In the genomic region with DNA sequence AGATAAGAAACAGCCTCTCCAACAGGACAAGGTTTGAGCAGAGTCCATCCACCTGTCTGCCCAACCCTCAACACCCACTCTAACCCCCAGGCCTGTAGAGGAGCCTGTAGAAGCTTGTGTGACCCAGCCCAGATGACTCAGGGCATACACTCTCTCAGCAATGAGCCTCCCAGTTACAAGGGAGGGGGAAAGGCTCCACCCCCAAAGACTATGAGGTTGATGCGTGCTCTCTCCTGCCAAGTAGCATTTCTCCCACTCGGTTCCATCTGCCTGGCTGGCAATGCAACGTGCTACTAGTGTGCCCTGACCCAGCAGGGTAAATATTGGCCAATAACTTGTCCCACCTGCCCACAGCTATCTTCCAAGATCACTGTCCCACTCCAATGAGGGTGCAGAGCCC, we compare ENCODE assay signal across 13 mouse cellular contexts. TPM values are rescaled to one million over a fixed set of nuclear protein-coding genes. Genes with fewer than 3 reads are reported as not detected.
A peak's percentile ranks its signal among the peaks of the same experiment; 100 is the strongest.
DNase-seq lines count a peak whose midpoint lies in the region; ATAC-seq and TF ChIP-seq lines count a peak whose summit lies in the region.
"Had no signal": no experiment of that assay in that cellular context is flagged by ENCODE, and none has a peak within 500 bp of the region (broad histone marks: within the 10 kb centered on the region; RNA-seq: fewer than 3 reads in every experiment).

No protein-coding gene starts in this region.

- H3K36me3 ChIP-seq in forebrain, postnatal 0 days (ENCODE audit: insufficient read depth): no peaks in the 10 kb centered on the region
- H3K36me3 ChIP-seq in forebrain, embryonic 11.5 days (ENCODE audit: control insufficient read depth, insufficient read depth, low read length): no peaks in the 10 kb centered on the region
- H3K36me3 ChIP-seq in lung, postnatal 0 days (ENCODE audit: insufficient read depth, low read length): no peaks in the 10 kb centered on the region

- H3K27me3 ChIP-seq in forebrain, postnatal 0 days (ENCODE audit: insufficient read depth, low read length): no peaks in the 10 kb centered on the region
- no peaks in the 10 kb centered on the region for H3K27me3 ChIP-seq in forebrain, embryonic 11.5 days (ENCODE audit: control insufficient read depth, insufficient read depth, low read length)
- H3K27me3 ChIP-seq in lung, postnatal 0 days (replicated peaks; ENCODE audit: insufficient read depth, low read length): no peaks in the 10 kb centered on the region
- H3K27me3 ChIP-seq: neural tube, embryonic 12.5 days had no signal

- no peak overlapping the region for H3K27ac ChIP-seq in forebrain, postnatal 0 days (ENCODE audit: low read depth, low read length)
- no peak overlapping the region for H3K27ac ChIP-seq in forebrain, embryonic 11.5 days (ENCODE audit: low read depth, low read length)
- no peak overlapping the region for H3K27ac ChIP-seq in lung, postnatal 0 days (ENCODE audit: low read length)
- H3K27ac ChIP-seq: neural tube, embryonic 12.5 days had no signal

- TF ChIP-seq EP300 in lung, postnatal 0 days (IDR thresholded peaks at IDR 0.05): no peak

- 61% methylated on average over 3 of the region's 3 CpGs for WGBS in forebrain, postnatal 0 days
- 80% methylated on average over 3 of the region's 3 CpGs for WGBS in forebrain, embryonic 11.5 days
- WGBS in lung, postnatal 0 days: 63% methylated on average over 3 of the region's 3 CpGs

- no peaks in the 10 kb centered on the region for H3K4me1 ChIP-seq in forebrain, postnatal 0 days (ENCODE audit: insufficient read depth)
- no peaks in the 10 kb centered on the region for H3K4me1 ChIP-seq in forebrain, embryonic 11.5 days (replicated peaks; ENCODE audit: control insufficient read depth, insufficient read depth, low read length)
- peaks cover 8% of the 10 kb centered on the region; the same call in 1 of the 2 replicates for H3K4me1 ChIP-seq in lung, postnatal 0 days (ENCODE audit: insufficient read depth, low read depth, low read length)
- H3K4me1 ChIP-seq: neural tube, embryonic 12.5 days had no signal

- no peak for DNase-seq in forebrain, postnatal 0 days
- DNase-seq in forebrain, embryonic 11.5 days (ENCODE audit: low spot score): no peak
- DNase-seq in lung, postnatal 0 days (ENCODE audit: low spot score): peak; percentile 57
- no peak for DNase-seq in lung, postnatal 4 days
- peak; percentile 98 for DNase-seq in cerebellum, adult 9-10 months
- peak; percentile 41 to 46 for DNase-seq in layer of hippocampus, postnatal 36 days
- DNase-seq: gastrocnemius, postnatal 10 days; heart, postnatal 10 days; kidney, adult 2 months had no signal

- no peak overlapping the region for H3K4me3 ChIP-seq in forebrain, postnatal 0 days (ENCODE audit: low read depth, low read length)
- no peak overlapping the region for H3K4me3 ChIP-seq in forebrain, embryonic 11.5 days (ENCODE audit: low read depth, low read length)
- no peak overlapping the region for H3K4me3 ChIP-seq in lung, postnatal 0 days (ENCODE audit: low read depth, low read length)
- H3K4me3 ChIP-seq: neural tube, embryonic 12.5 days had no signal

- no peaks in the 10 kb centered on the region for H3K9me3 ChIP-seq in forebrain, postnatal 0 days (ENCODE audit: low read length)
- no peaks in the 10 kb centered on the region for H3K9me3 ChIP-seq in forebrain, embryonic 11.5 days (ENCODE audit: control insufficient read depth, low read length)
- H3K9me3 ChIP-seq in lung, postnatal 0 days (ENCODE audit: low read length): no peaks in the 10 kb centered on the region
- H3K9me3 ChIP-seq: neural tube, embryonic 12.5 days had no signal

- TF ChIP-seq CTCF in forebrain, postnatal 0 days (IDR thresholded peaks at IDR 0.05; ENCODE audit: low read depth): no peak
- TF ChIP-seq CTCF in lung, postnatal 0 days (IDR thresholded peaks at IDR 0.05): no peak

- H3K9ac ChIP-seq in forebrain, postnatal 0 days: no peak overlapping the region
- H3K9ac ChIP-seq in forebrain, embryonic 11.5 days (ENCODE audit: low read length): no peak overlapping the region
- H3K9ac ChIP-seq in lung, postnatal 0 days (replicated peaks; ENCODE audit: low read depth): no peak overlapping the region
- H3K9ac ChIP-seq: neural tube, embryonic 12.5 days had no signal

- peak; percentile 32; the same call in 1 of the 2 replicates for ATAC-seq in forebrain, postnatal 0 days
- ATAC-seq in forebrain, embryonic 11.5 days (replicated peaks; ENCODE audit: low FRiP score): no peak
- peak; percentile 57 for ATAC-seq in lung, postnatal 0 days
- no peak for ATAC-seq in inflammation-experienced regulatory T-cells, adult 6 months
- ATAC-seq in CD4-positive, CD25-positive, alpha-beta regulatory T cell, adult 4 months: no peak

- H3K4me2 ChIP-seq in forebrain, postnatal 0 days (ENCODE audit: low read depth): no peak overlapping the region
- H3K4me2 ChIP-seq in forebrain, embryonic 11.5 days (ENCODE audit: low read depth, low read length, severe bottlenecking): no peak overlapping the region
- H3K4me2 ChIP-seq in lung, postnatal 0 days (replicated peaks; ENCODE audit: low read depth, low read length): no peak overlapping the region
- H3K4me2 ChIP-seq: midbrain, embryonic 11.5 days; neural tube, embryonic 12.5 days had no signal

RNA-seq across cellular contexts. Expression of gene Il20rb, which starts 19.8 kb away (rescaled TPM):
- 0.92 and 1.1 TPM in 2 replicates for total RNA-seq in forebrain, postnatal 0 days (2014; rRNA removed)
- polyA plus RNA-seq in forebrain, postnatal 0 days (2015; fragmentation: Nextera tagmentation; extraction: Ambion mirVana): 0.77 and 1.4 TPM in 2 replicates
- 1.0 and 1.3 TPM in 2 replicates for polyA plus RNA-seq in forebrain, embryonic 11.5 days (2014; fragmentation: Nextera tagmentation; extraction: Ambion mirVana)
- polyA plus RNA-seq in lung, postnatal 0 days (2015; fragmentation: Nextera tagmentation; extraction: Ambion mirVana): 1.9 and 2.2 TPM in 2 replicates
- 1 to 10 TPM; 4.4 to 6.3 TPM for total RNA-seq in layer of hippocampus, postnatal 36 days (2021)
- polyA plus RNA-seq in inflammation-experienced regulatory T-cells, adult 6 months (2017; shearing (Covaris generic)): 1 to 10 TPM; 1.3 to 2.6 (median 1.8) TPM
- polyA plus RNA-seq in CD4-positive, CD25-positive, alpha-beta regulatory T cell, adult 4 months (2017; shearing (Covaris generic)): 1 to 10 TPM; 1.0 to 2.7 TPM

Comparison
In these comparisons a context has a peak if more than half of its experiments do, and no peak if none do; other contexts are left out.
1. ATAC-seq: peak in forebrain, postnatal 0 days (single experiment) and lung, postnatal 0 days (single experiment); none in forebrain, embryonic 11.5 days (single experiment), inflammation-experienced regulatory T-cells, adult 6 months (single experiment) and CD4-positive, CD25-positive, alpha-beta regulatory T cell, adult 4 months (single experiment).
2. DNase-seq: peak in lung, postnatal 0 days (single experiment), cerebellum, adult 9-10 months (single experiment) and layer of hippocampus, postnatal 36 days (2 of 2); none in forebrain, postnatal 0 days (single experiment), forebrain, embryonic 11.5 days (single experiment) and lung, postnatal 4 days (0 of 2).